Mouse (Mus musculus): ENCODE results near the gene Srek1ip1.
A peak's percentile ranks its signal among the peaks of the same experiment; 100 is the strongest.

Srek1ip1 gene

DNA sequence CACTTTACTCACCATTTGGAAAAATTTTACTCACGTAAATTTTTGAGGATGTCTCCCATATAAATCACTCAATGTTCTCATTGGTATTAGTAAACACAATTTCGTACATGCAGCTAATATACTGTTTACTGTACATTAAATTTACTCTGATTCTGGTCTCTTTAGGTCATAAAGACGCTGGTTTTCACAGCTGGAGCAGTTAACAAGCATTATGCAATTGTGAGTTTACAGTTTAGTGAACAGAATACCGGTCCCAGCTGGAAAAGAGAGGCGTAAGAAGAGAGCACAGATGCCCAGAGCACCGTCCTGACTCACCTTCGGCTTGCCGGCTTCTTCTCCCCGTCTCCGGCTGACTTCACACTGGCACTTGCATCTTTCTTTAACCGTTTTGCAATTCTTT lies at the start of gene Srek1ip1:
Gene Srek1ip1 (plus strand): TSS at position 301 of the 400 bp plus-strand sequence.
- no peak for DNase-seq (ENCODE audit: extremely low read depth, low read depth)

- DNase-seq (ENCODE audit: extremely low read depth, low read depth): no peak
These were observed 49.4 kb upstream of the Srek1ip1 start for GRCm38 (mm10) chr13:104742866-104743265.

GRCm38 (mm10) chr13:104747032-104747431 lies 45.3 kb upstream of the Srek1ip1 start:
- DNase-seq (ENCODE audit: extremely low read depth, low read depth): no peak

GRCm38 (mm10) chr13:104759381-104759780 lies 32.9 kb upstream of the Srek1ip1 start:
- no peak for DNase-seq (ENCODE audit: extremely low read depth, low read depth)

- no peak for DNase-seq (ENCODE audit: extremely low read depth, low read depth)
These were observed 29.9 kb upstream of the Srek1ip1 start for GRCm38 (mm10) chr13:104762401-104762800.

- no peak for DNase-seq (ENCODE audit: extremely low read depth, low read depth)
These were observed 29.1 kb upstream of the Srek1ip1 start for GRCm38 (mm10) chr13:104763193-104763592.

GRCm38 (mm10) chr13:104779104-104779670 lies 13.1 kb upstream of the Srek1ip1 start:
- DNase-seq (ENCODE audit: extremely low read depth, low read depth): no peak

DNA sequence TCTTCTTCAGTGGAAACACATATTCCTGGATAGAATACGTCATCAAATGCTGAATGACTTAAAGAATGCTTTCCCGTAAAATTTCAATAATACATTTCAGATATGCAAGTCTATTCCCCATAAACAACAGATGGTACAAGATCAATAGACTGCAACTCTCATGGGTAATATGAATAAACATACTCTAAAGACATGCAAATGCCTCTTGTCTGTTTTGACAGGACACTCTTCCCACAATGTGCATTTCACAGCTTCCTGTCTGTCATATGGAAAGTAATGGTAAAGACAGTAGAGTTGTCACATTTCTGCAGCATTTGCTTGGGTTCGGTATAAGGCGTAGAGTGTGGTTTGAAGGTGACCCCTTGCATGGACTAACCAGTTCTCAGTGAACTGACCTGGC lies 5.0 kb upstream of the Srek1ip1 start:
- no peak for DNase-seq (ENCODE audit: extremely low read depth, low read depth)

DNA sequence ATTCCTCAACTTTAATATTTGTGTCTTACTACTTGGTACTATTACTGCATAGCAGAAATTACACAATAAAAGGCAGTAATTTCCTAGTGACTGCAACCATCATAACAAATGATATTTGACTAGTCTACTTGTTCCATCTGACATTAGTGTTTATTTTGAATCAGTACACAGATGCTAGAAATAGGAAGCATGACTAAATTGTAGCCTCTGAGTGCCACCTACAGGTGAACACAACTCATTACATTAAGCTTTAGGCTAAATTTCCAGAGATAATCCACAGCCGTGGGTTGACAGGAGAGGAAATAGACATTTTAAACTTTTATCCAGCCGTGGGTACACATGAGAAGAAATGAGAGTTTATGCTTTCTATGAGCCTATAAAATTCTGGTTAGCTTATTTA lies 2.6 kb upstream of the Srek1ip1 start:
- DNase-seq (ENCODE audit: extremely low read depth, low read depth): peak; percentile 34

- no peak for DNase-seq (ENCODE audit: extremely low read depth, low read depth)
These were observed 2.1 kb downstream of the Srek1ip1 start for GRCm38 (mm10) chr13:104794421-104794820.

- no peak for DNase-seq (ENCODE audit: extremely low read depth, low read depth)
These were observed 6.8 kb downstream of the Srek1ip1 start for GRCm38 (mm10) chr13:104799067-104799466.

GRCm38 (mm10) chr13:104799566-104800182 lies 7.4 kb downstream of the Srek1ip1 start:
- DNase-seq (ENCODE audit: extremely low read depth, low read depth): no peak

DNA sequence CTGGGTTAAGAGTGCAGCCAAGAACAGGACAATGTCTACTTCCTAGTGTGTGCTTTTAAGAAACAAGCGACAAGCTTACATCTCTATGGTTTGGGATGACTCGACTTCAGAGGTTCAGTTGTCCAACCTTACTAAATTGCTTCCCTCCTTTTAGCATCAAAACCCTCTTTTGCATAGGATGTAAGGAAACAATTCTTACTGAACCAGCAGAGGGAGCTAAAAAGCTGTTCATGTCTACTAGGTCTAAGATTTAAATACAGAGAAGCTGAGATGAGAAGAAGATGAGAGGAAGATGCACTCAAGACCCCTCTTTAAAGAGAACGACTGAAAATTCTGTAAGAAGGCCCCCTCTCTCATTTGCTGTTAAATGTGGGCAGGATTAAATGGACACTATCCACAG lies 13.4 kb downstream of the Srek1ip1 start:
- DNase-seq (ENCODE audit: extremely low read depth, low read depth): no peak

DNA sequence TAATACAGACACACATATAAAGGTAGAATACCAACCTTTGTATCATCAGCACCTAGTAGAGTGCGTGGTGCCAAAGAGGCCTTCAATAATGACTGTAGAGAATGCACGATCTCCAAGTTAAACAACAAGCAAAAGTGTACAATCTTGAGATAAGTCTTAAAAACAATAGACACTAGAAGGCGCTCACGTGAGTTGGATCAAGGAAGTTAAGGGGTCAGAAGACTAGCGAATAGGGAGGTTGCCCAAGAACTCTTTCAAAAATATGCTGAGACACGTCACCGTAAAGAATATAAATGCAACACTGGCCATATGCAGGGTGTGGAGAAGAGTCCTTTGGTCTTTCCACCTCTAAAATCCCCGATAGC lies 24.0 kb downstream of the Srek1ip1 start:
- peak; percentile 68 for DNase-seq (ENCODE audit: extremely low read depth, low read depth)

DNA sequence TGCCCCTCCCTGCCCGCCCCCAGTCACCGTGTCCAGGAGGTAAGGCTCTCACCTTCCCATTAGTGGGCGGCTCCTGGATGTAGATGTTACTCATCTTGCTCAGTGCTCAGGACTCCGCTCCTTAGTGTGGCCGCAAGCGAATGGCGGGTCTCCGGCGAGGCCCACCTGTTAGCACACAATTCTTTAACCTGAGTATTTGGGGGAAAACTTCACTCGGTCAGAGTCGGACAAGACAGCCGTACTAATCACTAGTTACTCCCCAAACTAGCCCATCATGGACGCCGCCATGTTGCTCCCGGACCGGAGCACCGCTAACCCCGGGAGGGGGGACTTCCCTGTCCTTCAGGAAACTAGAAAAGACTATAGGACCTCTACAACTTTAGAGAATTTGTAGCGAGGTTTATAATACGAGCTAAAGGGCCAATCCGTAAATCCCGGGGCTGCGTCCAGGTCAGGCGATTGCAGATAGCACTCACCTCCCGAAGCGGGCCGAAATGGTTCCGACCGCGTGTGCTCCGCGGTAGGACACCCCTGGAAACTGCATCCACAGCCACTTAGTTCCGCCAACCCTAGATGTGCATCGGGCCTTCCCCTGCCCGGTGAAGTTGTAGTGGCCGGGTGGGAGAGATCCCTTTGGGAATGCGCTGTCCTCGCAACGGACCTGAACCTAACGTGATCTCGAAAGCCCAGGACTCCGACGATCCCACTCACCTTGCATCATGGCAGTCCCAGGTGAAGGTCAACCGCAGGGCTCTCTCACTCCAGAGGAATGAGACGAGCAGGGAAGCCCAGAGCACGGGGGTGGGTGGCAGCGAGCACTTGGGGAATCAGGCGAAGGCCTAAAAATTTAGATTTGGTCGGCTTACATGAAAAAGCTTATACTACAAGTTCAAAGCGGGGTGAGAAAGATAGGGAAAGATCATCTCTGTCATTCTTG lies 24.6 kb downstream of the Srek1ip1 start, which contains the start of gene Cwc27:
Gene Cwc27 (minus strand): TSS at position 508 of the 937 bp plus-strand sequence.
- peak; percentile 73 for DNase-seq (ENCODE audit: extremely low read depth, low read depth)

DNA sequence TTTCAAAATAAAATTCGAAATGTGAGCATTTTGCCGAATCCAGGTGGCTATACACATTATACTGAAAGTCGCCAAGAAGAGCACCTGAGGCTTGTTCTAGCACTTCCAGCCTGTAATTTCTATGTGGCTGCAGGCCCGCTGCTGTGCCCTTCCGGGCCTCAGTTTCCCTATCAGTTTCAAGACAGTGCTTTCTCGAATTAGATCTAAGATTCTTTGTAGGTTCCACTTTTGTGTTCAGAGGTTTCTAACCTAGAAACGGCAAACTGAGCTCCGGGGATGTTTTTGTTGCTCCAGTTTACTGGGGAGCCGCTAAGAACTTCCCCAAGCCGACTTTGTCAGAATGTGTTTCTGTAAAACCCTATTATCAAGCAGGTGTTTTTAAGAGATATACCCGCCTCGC lies 25.4 kb downstream of the Srek1ip1 start:
- no peak for DNase-seq (ENCODE audit: extremely low read depth, low read depth)

GRCm38 (mm10) chr13:104821192-104821591 lies 28.9 kb downstream of the Srek1ip1 start:
- peak; percentile 43 for DNase-seq (ENCODE audit: extremely low read depth, low read depth)

DNA sequence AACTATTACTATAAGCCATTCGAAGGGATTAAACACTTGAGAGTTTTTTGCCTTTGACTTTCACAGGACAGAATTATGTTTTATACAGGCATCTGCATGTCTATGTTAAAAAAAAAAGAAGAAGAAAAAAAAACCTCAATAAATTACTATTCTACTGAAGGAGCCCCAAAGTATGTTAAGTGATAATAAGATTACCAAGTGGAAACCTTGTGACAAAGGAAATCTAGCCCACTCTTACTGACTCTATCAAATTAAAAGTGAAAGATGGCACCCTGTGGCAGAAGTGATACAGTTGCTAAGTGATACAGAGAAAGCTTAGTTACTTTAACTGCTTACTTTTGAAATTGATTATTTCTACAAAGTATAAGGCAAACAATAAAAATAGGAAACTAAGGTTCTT lies 29.6 kb downstream of the Srek1ip1 start:
- DNase-seq (ENCODE audit: extremely low read depth, low read depth): peak; percentile 32

DNA sequence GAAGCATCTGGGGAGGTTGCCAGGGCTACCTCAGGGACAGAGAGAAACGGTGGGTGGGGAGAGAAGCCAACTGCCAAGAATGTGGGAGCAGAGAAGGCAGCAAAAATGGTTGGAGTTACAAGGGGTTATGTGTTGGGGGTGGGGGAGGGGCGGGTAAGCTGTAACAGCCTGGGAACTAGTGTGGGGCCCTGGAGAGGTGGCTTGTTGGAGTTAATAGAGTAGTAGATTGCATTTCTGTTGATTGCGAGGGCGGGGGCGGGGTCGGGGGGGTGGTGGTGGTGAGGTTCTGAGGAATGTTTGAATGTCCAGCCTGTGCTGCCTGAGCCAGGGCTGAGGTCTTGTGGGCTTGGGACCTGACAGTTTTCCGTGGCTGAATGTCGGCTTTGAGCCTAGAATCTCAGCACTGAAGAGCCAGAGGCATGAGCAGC lies 30.1 kb downstream of the Srek1ip1 start:
- peak; percentile 10 for DNase-seq (ENCODE audit: extremely low read depth, low read depth)

- peak; percentile 48 for DNase-seq (ENCODE audit: extremely low read depth, low read depth)
These were observed 33.2 kb downstream of the Srek1ip1 start for GRCm38 (mm10) chr13:104825470-104825869.

- no peak for DNase-seq (ENCODE audit: extremely low read depth, low read depth)
These were observed 40.5 kb downstream of the Srek1ip1 start for GRCm38 (mm10) chr13:104832811-104833210.

DNA sequence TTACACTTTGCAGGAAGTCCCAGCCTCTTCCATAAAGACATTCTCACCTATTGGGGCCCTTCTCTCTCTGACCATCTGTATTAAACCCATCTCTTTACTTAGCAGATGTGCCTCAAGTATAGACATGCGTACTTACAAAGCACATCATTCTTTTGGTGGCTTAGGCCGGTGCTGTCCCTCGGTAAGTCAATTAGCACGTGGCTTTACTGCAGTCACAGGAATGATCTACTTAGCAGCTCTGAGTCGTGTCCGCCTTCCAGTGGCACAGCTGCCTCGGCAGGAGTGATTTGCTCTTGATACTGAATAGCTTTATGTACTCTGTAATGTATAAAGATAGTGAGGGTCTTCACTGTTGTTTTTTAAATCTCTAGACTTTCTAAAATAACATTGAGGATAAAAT lies 45.3 kb downstream of the Srek1ip1 start:
- no peak for DNase-seq (ENCODE audit: extremely low read depth, low read depth)
